Mouse (Mus musculus): Measurements from ENCODE around the gene Stxbp3.
A peak's percentile ranks its signal among the peaks of the same experiment; 100 is the strongest.
"Not testable (repeated sequence)": the region's sequence is repeated elsewhere in the genome, so short reads cannot be mapped to it uniquely, and the experiment has no call there.

The Stxbp3 gene

DNA sequence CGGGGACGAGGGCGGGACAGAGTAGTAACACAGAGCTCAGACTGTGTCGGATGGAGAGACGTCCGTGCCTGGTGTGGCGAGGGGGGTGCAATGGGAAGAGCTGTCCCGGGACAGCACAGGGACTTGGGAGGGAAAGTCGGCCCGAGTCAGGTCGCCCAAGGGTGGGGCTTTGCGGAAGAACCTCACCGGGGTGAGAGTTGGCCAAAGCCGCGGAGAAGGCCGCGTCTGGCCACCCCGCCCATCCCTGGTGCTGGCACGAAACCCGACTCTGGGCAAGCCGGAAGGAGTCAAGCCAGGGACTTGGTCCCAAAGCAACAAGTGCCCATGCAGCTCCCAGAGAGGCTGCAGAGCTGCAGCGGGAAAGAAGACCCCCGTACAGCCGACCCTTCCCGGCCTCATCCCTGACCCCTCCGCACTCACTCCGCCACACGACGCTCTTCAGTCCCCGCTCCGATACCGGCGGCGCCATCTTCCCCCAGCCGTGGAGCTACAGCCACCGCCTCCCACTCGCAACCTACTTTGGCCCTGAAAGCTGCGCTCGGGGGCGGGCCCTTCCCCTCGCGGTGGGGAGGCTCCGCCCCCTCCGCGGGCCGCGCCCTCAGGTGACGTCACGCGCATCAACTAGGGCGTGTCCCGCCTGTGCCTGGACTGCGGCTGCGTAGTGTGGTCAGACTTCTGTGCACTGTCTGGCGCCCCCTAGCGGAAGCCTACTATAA lies at the start of gene Stxbp3:
TSS of gene Stxbp3 (minus strand) at position 527 of the 716 bp plus-strand sequence.
- peak; percentile 99 for DNase-seq (ENCODE audit: low read depth, low spot score)

GRCm38 (mm10) chr3:108889908-108890307 lies 49.6 kb upstream of the Stxbp3 start, which contains the start of gene Fndc7:
Gene Fndc7, minus strand, starts transcription at chr3:108890008.
- no peak for DNase-seq (ENCODE audit: low read depth, low spot score)

DNA sequence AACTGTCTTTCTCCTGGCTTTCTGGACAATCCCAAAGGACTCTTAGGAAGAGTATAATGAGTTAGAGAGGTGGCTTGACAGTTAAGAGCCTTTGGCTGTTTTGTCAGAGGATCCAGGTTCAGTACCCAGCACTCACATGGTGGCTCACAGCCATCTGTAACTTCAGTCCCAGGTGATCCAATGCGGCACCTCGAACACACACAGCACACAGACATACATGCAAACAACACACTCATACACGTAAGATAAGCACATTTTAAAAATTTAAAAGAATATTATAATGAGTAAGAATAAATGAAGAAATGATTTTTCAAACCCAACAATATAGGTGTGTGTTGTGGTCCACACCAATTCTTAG lies 47.3 kb upstream of the Stxbp3 start:
- no peak for DNase-seq (ENCODE audit: low read depth, low spot score)

GRCm38 (mm10) chr3:108886934-108887617 lies 46.8 kb upstream of the Stxbp3 start:
- no peak for DNase-seq (ENCODE audit: low read depth, low spot score)

DNA sequence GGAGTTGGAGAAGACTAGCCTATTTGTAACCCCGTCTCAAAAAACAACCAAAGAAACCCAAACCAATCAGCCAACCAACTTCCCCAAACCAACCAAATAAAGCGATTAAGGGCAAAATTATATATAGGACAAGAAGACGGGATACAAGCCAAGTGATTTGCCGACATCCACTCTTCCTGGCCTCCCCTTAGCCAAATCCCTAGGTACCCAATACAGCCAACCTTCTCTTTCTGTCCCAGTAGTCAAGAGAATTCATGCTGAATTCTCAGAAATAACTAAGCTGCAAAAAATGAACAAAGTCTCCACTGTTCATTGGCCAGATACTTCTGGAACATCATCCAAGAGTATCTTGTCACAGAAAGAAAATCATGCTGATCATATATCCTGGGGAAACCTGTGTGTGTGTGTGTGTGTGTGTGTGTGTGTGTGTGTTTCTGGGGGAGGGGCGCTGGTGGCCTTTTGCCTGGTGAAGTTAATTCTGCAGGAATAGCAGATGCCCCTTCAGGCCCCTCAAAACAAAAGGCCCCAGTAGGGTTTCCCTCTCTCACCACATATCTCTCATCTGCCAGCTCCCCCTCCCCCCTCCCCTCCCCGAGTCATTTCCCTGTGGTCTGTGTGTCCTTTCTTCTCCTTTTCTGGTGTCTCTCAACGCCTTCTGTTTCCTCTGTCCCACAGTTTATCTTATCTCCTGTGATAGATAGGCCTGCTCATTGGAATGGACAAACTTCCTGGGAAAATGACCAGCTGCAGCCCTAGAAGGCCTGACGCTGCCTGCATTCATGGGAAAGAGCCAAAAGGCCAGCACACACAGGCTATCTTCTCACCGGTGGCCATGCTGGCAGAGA lies 45.6 kb upstream of the Stxbp3 start:
- no peak for DNase-seq (ENCODE audit: low read depth, low spot score)

DNA sequence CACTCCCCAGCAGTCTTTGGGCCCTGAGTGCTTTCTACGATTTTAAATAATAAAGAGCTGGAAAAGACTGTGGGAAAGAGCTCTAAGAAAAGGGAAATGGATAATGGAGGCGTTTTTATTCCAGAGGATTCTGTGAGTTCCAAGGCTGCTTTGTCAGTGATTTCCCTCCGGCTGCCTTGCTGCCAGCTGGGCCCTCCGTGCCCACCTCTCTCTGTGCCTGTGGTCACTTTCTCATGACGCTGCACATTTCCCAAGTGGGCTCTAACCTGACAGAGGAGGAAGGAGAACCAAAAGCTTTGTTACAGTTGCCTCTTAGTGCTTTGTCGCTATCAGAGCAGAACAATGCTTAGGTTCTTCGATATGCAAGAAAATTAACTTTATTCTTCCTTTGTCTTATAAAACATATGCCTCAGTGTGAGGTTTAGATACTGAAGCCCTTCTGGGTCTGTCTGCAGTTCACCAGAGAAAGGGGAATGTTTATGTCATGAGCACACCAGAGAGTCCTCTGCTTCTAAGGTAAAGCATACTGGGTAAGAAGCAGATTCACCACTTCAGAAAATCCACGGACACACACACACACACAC lies 44.5 kb upstream of the Stxbp3 start:
- DNase-seq (ENCODE audit: low read depth, low spot score), result no peak

DNA sequence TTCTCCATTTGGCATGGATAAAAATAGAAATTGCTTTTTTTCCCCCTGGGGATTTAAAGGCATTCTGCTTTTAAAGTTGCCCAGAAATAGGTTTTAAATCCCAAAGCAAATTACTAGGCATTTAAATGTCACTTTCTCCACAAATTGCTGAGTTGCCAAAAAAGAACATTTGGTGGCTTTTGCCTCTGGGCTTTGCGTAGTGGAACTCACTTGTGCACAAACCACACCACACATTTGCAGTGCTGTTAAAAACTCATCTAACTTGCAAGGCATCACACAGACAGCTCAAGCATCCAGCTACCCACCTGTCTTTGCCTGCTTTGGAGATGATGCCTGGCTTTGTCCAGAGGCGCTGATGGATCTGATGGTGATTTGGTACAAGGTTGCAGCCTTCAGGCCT lies 42.7 kb upstream of the Stxbp3 start:
- no peak for DNase-seq (ENCODE audit: low read depth, low spot score)

- DNase-seq (ENCODE audit: low read depth, low spot score), result not testable (repeated sequence)
Observed at GRCm38 (mm10) chr3:108881873-108882272, 41.5 kb upstream of the Stxbp3 start.

DNA sequence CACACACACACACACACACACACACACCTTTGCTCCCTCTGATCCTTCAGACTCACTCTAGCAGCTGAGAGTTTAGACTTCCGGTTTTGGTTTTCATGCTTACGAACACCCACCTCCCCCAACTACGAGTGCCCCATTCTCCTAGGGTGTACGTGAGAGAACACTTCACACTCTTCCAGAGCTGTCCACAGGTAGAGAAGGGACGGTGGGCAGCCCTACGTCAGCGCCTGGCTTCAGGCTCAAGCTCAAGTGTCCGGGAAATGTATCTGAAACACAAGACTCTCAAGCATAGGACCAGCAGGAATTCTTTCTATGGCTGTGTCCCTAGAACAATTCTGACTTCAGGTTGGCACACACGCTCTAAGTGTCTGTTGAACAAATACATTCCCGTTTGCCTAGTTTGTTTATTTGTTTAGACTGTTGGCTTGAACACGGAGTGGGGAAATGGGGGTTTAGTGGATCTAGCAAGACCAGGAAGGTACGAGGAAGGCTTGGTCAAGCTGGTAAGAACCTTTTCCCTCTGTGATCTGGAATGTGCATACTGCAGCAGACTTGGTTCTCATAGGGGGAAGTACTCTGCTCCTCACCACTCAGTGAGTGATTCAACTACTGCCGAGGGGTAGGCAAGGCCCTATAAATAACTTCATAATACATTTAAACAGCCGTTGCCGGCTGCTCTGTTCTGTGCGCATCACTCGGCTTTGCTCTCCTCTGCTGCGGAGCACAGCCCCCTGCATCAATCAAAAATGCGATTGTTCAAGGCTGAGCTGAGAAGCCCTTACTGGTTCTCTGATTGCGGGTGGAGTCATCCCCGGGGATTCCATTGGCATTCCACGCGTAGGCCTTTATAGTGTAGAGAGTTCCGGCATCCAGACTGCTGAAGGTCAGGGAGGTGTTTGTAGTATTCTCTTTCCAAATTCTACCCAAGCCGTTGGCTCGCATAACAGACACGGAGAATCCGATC lies 40.5 kb upstream of the Stxbp3 start:
- DNase-seq (ENCODE audit: low read depth, low spot score), result peak; percentile 79

DNA sequence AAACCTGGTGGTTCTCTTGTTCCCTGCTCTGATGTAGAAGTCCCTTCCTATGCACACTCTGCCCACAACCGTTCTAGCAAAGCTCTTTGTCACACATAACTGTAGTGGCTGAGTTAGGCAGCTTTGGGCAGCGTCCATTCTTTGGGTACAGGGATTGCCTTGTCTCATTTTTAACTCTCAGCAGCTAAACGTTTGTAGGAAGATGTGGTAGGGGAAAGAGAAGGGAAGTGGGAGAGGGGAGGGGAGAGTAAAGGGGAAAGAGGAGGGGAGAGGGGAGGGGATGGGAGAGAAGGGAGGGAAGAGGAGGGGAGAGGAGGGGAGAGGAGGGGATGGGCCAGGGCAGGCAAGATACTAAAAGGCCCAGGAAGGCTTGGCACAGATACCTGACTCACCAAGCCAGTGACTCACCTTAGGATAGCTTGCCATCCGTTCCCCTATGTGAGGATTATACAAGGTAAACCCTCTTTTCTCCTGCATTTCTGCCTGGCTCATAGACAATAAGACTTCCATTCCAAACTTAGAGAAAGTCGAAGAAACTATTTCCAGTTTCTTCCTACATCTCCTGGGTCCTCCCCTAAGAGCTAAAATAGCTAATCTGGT lies 39.6 kb upstream of the Stxbp3 start:
- DNase-seq (ENCODE audit: low read depth, low spot score), result peak; percentile 15

DNA sequence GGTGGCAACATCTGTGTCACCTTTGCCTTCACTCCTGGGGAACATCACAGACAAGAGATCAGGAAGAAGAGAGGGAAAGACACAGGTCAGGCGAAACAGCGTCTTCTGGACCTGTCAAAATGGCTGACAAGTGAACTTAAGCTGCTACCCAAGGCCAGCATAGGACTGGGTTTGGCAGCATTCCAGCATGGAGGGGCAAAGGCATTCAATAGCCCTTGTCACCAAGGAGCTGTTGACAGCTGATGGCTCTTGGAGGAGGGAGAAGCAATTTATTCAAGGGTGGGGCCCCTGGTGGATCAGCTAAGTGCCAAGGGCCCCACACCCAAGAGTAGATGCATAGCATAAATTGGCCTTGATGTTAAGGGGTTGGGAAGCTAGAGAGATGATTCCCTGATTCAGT lies 38.8 kb upstream of the Stxbp3 start:
- no peak for DNase-seq (ENCODE audit: low read depth, low spot score)

DNA sequence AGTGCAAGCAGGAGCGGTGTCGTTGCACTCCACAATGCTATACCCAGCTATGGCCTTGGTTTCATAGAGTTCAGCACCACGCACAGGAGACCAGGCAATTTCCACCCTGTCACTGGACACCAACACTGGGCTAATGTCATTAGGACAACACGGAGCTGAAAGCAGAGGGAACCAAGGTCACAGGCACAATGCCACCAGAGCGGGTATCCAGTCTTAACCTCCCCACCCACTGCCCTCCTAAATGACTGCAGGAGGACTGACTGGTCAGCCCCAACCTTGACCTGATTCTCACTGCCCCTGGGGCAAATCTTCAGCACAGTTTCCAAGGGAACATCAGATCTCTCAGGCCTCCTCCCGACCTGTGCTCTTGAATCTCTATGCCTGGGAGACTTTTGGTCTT lies 30.3 kb upstream of the Stxbp3 start:
- no peak for DNase-seq (ENCODE audit: low read depth, low spot score)

GRCm38 (mm10) chr3:108867449-108867848 lies 27.1 kb upstream of the Stxbp3 start:
- no peak for DNase-seq (ENCODE audit: low read depth, low spot score)

- DNase-seq (ENCODE audit: low read depth, low spot score), result peak; percentile 86
Observed at GRCm38 (mm10) chr3:108865676-108866075, 25.4 kb upstream of the Stxbp3 start.

GRCm38 (mm10) chr3:108865129-108865528 lies 24.8 kb upstream of the Stxbp3 start:
- peak; percentile 16 for DNase-seq (ENCODE audit: low read depth, low spot score)

DNA sequence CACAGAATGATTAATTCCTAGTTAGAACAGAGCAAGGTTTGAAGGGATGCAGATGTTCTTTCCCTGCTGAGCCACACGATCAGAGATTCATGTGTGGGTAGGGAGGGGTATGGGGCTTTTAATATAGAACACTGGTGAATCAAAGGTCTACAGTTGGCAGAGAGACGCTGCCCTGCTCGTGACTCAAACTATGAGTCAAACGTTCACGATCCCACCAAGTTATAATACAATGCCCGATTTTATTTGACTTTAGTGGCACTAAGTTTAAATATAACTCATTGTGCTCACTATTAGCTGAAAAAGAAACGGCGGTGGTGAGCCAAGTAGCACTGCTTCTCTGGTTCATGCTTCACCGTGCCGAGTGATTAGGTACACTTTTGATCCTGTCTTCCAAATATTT lies 22.8 kb upstream of the Stxbp3 start:
- no peak for DNase-seq (ENCODE audit: low read depth, low spot score)

GRCm38 (mm10) chr3:108862282-108862681 lies 22.0 kb upstream of the Stxbp3 start:
- DNase-seq (ENCODE audit: low read depth, low spot score), result not testable (repeated sequence)

- DNase-seq (ENCODE audit: low read depth, low spot score), result no peak
Observed at GRCm38 (mm10) chr3:108860786-108861185, 20.5 kb upstream of the Stxbp3 start.

- DNase-seq (ENCODE audit: low read depth, low spot score), result no peak
Observed at GRCm38 (mm10) chr3:108858231-108858770, 18.0 kb upstream of the Stxbp3 start.

DNA sequence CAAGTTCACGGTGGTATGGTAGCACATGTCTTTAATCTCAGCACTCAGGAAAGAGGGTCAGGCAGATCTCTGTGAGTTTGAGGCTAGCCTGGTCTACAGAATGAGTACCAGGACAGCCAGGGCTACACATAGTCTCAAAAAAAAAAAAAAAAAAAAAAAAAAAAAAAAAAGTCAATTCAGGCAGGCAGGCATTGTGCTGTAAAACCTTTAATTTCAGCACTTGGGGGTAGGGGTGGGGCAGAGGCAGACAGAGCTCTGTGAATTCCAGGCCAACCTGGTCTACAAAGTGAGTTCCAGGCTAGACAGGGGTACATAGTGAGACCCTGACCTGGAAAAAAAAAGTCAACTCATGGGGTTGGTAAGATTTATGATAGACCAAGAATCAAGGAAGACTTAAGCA lies 17.4 kb upstream of the Stxbp3 start:
- no peak for DNase-seq (ENCODE audit: low read depth, low spot score)

All from CD4-positive, CD25-positive, alpha-beta regulatory T cell, adult 2 months (primary cell).